Mouse (Mus musculus) liver, adult (tissue): ENCODE data around the gene Nfkbib.
A peak's percentile ranks its signal among the peaks of the same experiment; 100 is the strongest.

Experiments
- GATA4 ChIP-seq: IDR thresholded peaks from 2 replicates; pipeline ENCODE4 v1.6.1; 2014; ENCODE audit warnings: mild to moderate bottlenecking, low read length; ENCODE audit not compliant: insufficient replicate concordance

The Nfkbib gene

DNA sequence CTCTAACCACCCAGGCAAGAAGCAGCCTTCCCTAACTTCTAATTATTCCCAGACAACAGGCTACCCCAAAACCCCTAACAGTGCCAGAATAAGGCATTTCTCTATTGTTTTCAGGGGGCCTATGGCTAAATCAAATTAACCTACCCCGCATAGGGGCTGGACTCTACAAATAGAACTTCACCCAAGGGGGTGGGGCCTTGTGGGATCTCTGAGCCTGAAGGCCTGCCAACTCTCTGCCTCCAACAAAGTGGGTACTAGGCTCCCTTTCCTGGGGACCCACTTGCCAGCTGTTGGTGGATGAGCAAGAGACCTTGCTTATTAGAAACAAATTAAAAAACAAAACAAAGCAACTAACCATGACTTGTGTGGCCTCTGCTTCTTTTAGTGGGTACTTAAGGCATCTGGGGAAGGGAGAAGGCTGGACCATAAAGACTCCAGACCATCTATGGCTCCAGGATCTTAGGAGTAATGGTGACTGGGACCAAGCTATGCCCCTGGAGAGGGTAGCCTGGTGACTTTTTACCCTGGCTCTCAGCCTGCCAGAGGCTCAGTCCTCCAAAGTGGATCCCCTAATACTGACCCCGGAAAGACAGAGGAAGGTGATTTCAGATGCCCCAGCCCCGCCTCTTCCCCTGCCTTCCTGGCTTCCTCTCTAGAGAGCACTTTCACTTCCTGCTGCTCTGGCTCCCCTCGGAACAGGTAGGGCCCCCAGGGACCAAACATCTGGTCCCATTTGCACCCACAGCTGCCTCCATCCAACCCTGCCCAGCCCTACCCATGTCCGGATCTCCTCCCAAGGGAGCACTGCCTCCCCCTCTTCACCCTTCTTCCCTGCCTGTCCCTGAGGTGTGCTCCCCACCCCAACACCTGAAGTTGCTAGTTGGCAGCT, 21.2 kb upstream of the Nfkbib start, which contains the start of gene Rinl:
Rinl (plus strand) TSS at position 663 of the 889 bp plus-strand sequence.
- TF ChIP-seq GATA4: no peak

DNA sequence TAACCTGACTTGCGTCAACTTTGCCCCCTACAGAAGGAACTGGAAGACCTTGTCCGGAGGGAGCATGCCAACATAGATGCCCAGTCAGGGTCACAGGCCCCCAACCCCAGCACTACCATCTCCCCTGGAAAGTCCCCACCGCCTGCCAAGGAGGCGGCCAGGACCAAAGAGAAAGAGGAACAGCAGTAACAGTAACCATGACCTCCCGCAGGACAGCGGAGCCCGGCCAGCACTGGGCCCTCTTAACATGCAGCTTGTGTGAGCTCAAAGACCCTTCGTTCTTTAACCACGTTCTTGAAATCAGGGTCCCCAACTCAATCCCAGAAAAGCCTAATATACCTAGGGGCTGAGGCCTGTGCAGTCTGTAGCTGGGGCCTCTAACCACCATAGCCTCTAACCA, 20.6 kb upstream of the Nfkbib start:
- TF ChIP-seq GATA4: no peak

GRCm38 (mm10) chr7:28785161-28785560, 17.8 kb upstream of the Nfkbib start:
- no peak for TF ChIP-seq GATA4

GRCm38 (mm10) chr7:28781261-28781663, 13.9 kb upstream of the Nfkbib start:
- TF ChIP-seq GATA4: no peak

GRCm38 (mm10) chr7:28780857-28781256, 13.5 kb upstream of the Nfkbib start:
- no peak for TF ChIP-seq GATA4

DNA sequence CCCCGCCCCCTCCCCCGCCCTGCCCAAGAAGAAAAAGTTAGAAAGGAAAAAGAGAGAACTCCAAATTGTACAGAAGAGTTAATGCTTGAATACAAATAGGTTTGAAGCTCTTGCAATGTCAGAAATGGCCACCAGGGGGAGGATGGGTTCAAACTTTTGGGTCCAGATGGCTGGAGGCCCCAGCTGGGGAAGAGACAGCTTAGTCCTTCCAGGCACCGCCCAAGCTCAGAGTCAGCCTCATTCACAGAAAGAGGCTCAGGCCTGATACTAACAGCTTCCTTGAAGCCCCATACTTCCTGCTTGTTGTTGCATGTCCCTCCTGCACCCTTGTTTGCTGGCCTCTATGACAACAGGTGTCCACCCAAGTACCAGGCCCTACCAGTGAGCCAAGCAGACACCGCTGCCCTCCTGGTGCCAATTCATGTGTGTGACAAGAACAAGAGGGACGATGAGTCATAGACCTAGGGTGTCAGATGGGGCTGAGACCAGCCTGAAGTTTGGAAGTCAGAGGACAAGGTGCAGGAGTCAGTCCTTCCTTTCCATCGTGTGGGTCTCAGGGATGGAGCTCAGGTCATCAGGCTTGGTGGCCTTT, 12.9 kb upstream of the Nfkbib start:
- no peak for TF ChIP-seq GATA4

DNA sequence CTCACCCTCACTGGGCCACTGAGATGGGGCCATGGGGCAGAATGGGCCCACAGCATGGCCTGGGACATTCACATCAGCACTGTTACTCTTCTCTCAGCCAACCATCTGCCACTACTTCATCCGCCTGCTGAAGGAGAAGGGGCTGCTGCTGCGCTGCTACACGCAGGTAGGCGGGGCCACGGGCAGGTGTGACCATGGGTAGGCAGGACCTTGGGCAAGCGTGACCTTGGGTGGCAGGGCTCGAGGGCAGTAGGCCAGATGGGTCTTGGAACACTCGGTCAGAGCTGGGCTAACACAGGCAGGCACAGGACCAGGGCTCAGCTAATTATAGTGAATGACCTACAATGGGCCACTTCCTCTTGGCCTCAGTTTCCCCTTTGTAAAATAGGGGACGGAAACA, 11.5 kb upstream of the Nfkbib start:
- no peak for TF ChIP-seq GATA4

- TF ChIP-seq GATA4: no peak
These were observed 7.8 kb upstream of the Nfkbib start for GRCm38 (mm10) chr7:28775129-28775528.

DNA sequence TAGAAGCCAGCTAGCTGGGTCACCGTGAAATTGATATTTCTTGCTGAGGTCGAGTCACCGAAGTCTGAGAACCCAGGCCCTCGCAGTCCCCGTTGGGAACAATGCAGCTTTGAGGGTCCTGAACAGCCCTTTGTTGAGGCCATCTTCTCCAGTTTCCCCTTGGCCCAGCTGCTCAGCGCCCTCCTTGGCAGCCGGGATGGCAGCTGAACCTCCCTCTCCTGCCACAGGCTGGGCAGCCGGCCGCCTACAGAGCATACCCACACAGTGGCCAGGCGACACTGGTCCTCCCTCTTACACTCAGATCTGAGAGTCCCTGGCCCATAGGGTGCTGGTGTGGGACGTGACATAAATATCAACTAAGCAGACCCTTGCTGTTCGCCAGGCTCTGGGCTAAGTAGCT, 6.9 kb upstream of the Nfkbib start:
- no peak for TF ChIP-seq GATA4

DNA sequence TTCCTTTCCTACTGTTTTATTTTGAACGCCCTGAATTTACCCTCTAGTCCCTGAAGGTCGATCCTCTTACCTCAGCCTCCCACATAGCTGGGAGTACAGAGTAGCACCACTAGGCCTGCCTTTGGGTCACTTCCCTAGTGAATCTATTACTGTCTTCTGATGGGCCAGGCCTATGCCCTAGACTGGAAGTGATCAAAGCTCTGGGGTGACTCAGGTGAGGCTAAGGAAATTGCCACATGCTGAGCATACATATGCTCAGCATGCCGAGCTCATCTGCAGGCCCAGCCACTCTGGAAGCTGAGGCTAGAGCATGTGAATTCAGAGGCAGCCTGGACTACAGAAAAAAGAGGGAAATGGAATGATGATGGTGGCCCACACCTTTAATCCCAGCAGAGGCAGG, 5.9 kb upstream of the Nfkbib start:
- no peak for TF ChIP-seq GATA4

- no peak for TF ChIP-seq GATA4
These were observed 4.6 kb upstream of the Nfkbib start for GRCm38 (mm10) chr7:28771867-28772266.

DNA sequence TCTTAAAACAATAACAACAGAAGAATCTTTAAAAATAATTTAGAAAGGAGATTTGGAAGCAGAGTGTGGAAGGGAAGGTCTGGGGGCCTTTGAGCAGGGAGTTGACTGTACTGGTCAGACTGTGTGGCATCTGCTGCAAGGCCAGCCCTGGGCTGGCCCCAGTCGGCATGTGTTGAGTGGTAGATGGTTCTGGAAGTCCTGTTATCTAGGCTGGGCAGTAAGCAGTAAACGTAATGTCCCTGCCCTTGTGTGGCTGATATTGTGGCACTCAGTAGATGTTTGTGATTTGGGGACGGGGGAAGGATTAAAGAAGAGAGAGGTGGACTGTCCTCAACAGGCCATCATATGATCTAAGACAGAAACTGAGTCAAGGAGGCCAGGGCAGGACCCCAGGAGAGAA, 3.0 kb upstream of the Nfkbib start:
- no peak for TF ChIP-seq GATA4

DNA sequence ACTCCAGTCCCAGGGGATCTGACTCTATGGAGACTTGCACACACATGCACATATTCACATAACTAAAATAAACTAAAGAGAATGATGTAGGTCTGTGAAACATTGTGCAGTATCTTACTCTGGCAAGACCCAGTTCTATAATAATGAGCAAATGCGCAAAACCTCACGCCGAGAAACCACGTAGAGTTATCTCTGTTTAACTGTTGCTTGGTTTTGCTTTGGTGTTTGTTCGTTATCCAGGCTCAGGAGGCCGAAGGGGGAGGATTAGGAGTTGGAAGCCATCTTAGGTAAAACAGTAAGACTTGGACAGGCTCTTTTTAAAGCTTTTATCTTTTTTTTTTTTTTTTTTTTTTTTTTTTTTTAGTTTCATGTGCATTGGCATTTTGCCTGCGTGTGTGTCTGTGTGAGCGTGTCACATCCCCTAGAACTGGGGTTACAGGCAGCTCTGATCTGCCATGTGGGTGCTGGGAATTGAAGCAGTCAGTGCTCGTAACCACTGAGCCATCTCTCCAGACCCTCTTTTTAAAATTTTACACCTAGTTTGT, 2.2 kb upstream of the Nfkbib start:
- no peak for TF ChIP-seq GATA4

DNA sequence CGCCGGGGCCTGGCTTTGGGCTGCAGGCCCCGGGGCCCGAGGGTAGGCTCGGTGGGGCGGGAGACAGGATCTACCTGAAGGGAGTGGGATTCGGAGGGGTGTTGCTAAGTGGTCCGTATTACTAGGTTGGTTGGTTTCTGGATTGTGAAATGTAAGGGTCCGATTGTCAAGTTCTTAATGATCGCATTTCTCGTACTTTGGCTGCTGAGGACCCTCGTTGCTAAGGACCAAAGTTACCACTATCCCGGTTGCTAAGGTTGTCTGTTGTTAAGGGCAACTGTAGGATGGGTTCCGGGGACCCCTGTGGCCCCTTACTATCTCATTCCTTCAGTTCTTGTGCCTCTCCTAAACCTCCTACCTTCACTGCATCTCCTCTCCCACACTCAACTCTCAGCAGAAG, 402 bp downstream of the Nfkbib start:
- TF ChIP-seq GATA4: no peak

DNA sequence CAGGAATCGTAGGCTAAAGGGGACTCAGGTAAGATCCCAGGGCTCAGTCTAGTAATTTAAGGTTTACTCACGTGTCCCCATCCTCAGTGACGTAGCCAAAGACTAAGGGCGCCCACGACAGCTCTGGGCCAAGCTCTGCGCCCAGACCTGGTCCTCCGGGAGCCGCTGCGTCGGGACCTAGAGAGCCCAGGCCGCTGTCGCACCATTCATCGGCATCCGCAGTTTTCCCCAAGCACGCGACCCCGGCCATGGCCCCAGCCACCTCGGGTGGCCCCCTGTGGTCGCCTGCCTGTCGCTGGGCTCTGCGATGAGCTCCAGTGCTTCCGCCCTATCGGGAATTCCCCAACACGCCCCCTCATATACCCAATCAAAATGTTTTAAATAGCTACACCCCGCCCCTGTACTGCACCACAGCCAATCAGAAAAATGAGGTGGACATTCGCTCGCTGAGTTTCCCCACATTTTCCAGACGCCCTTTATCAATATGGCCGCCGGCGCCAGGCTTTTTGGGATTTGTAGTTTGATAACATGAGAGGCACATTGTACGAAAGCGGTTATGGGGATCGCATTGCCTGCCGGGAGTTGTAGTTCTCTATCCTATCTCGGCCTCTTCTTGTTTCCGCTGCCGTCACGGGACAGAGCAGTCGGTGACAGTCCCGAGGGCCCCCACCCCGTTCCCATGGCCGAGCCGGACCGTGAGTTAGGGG, 986 bp downstream of the Nfkbib start, which contains the start of gene Sirt2:
Sirt2 (plus strand) TSS at position 563 of the 707 bp plus-strand sequence.
- TF ChIP-seq GATA4: peak; percentile 70; the same call in 1 of the 2 replicates

DNA sequence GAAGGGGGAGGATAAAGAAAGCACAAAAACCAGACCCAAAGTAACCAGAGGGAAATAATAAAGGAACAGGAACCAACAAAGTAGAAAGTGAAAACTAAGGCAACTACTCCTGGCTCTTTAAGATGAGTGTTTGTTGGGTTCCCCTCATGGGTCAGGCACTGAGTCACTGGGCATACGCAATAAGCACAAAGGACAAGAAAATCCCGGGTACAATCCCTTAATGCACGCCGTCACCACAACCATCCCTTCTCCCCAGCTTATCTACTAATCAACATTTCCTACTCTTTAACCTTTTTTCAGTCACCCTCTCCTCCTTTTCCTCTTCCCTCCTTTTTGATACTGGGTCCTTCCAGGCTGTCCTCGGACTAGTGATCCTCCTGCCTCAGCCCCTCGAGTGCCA, 2.1 kb downstream of the Nfkbib start:
- TF ChIP-seq GATA4: no peak

- no peak for TF ChIP-seq GATA4
These were observed 5.4 kb downstream of the Nfkbib start for GRCm38 (mm10) chr7:28761907-28762306.
